9 mouse cellular contexts compared by ENCODE assay signal in the genomic region with DNA sequence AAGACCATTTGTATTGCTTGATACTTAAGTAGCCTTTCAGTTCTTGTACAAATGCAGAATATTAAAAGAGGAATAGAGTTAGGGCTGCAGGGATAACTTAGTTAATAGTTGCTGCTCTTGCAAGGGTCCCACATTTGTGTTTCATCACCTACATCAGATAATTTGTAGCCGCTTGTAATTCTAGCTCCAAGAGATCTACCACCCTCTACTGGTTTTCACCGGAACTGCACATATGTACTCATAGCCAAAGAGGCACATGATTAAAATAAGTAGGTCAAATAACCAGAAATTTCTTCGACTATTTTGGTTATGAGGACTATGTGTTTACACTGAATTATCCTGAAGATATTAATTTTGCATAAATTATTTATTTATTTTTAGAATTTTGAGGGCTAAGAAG.
DNase-seq lines count a peak whose midpoint lies in the region; ATAC-seq and TF ChIP-seq lines count a peak whose summit lies in the region.
"Had no signal": no experiment of that assay in that cellular context is flagged by ENCODE, and none has a peak within 500 bp of the region (broad histone marks: within the 10 kb centered on the region; RNA-seq: fewer than 3 reads in every experiment).

No protein-coding gene starts in this region.

- H3K36me3 ChIP-seq in heart, adult 2 months (ENCODE audit: control insufficient read depth, insufficient read depth, low read length), result no peaks in the 10 kb centered on the region
- H3K36me3 ChIP-seq in hindbrain, embryonic 12.5 days, result no peaks in the 10 kb centered on the region
- H3K36me3 ChIP-seq: neural tube, embryonic 13.5 days had no signal

- 25% methylated on average over 3 of the region's 3 CpGs for WGBS in heart, adult 2 months
- WGBS in hindbrain, embryonic 12.5 days, result 14% methylated on average over 3 of the region's 3 CpGs

- H3K9me3 ChIP-seq in hindbrain, embryonic 12.5 days (replicated peaks), result no peaks in the 10 kb centered on the region
- H3K9me3 ChIP-seq: neural tube, embryonic 13.5 days had no signal

- H3K4me3 ChIP-seq in heart, adult 2 months, result no peak overlapping the region
- H3K4me3 ChIP-seq in hindbrain, embryonic 12.5 days, result no peak overlapping the region
- H3K4me3 ChIP-seq: neural tube, embryonic 13.5 days had no signal

- no peak overlapping the region for H3K4me2 ChIP-seq in hindbrain, embryonic 12.5 days (replicated peaks)
- H3K4me2 ChIP-seq: neural tube, embryonic 13.5 days had no signal

- no peaks in the 10 kb centered on the region for H3K4me1 ChIP-seq in heart, adult 2 months (ENCODE audit: control insufficient read depth, insufficient read depth, low read length)
- no peaks in the 10 kb centered on the region for H3K4me1 ChIP-seq in hindbrain, embryonic 12.5 days
- H3K4me1 ChIP-seq: neural tube, embryonic 13.5 days had no signal

- H3K27me3 ChIP-seq in heart, adult 2 months (ENCODE audit: control insufficient read depth, insufficient read depth, low read length), result no peaks in the 10 kb centered on the region
- H3K27me3 ChIP-seq in hindbrain, embryonic 12.5 days, result no peaks in the 10 kb centered on the region
- H3K27me3 ChIP-seq: neural tube, embryonic 13.5 days had no signal

- H3K9ac ChIP-seq in heart, adult 2 months (ENCODE audit: low read depth, low read length), result no peak overlapping the region
- no peak overlapping the region for H3K9ac ChIP-seq in hindbrain, embryonic 12.5 days
- H3K9ac ChIP-seq: neural tube, embryonic 13.5 days had no signal

- H3K27ac ChIP-seq in heart, adult 2 months, result no peak overlapping the region
- no peak overlapping the region for H3K27ac ChIP-seq in hindbrain, embryonic 12.5 days
- H3K27ac ChIP-seq: neural tube, embryonic 13.5 days had no signal

- ATAC-seq in granulocyte monocyte progenitor cell, adult 5-6 weeks (replicated peaks; ENCODE audit: poor library complexity, severe bottlenecking), result 0 out of 2 replicates have a peak, but pooled peaks have one; percentile 33
- ATAC-seq in megakaryocyte progenitor cell, adult 5-6 weeks (replicated peaks; ENCODE audit: poor library complexity), result peak; percentile 70; the same call in 1 of the 2 replicates
- ATAC-seq in hindbrain, embryonic 12.5 days (ENCODE audit: low FRiP score), result no peak

- intact Hi-C loops in heart, adult 2 months (cut with DNase I), result loop anchor here (1.0 to 5.0 kb wide), 3 partner anchors 52 to 582 kb away; no protein-coding TSS in a partner anchor

- no peaks in the 10 kb centered on the region for H3K79me2 ChIP-seq in heart, adult 2 months (replicated peaks; ENCODE audit: control insufficient read depth, insufficient read depth, low read length)

- TF ChIP-seq EP300 in heart, adult 2 months (IDR thresholded peaks at IDR 0.05; ENCODE audit: insufficient read depth, low read depth, low read length), result no peak

- TF ChIP-seq CTCF in heart, adult 2 months (IDR thresholded peaks at IDR 0.05), result peak; percentile 84

- peak in 1 of 2 experiments; percentile 2 for DNase-seq in heart, adult 2 months
- DNase-seq in heart, adult 11 months, result no peak
- DNase-seq in right cerebral cortex, postnatal 14 days, result peak; percentile 5
- DNase-seq in right cerebral cortex, postnatal 25 days, result no peak
- peak; percentile 1 for DNase-seq in adrenal gland, postnatal 25 days

- no peak for TF ChIP-seq POLR2A in heart, adult 2 months (IDR thresholded peaks at IDR 0.05; ENCODE audit: insufficient read depth, low read depth, low read length)

Comparison
In these comparisons a context has a peak if more than half of its experiments do, and no peak if none do; other contexts are left out.
1. DNase-seq: peak in right cerebral cortex, postnatal 14 days (single experiment) and adrenal gland, postnatal 25 days (single experiment); none in heart, adult 11 months (single experiment) and right cerebral cortex, postnatal 25 days (single experiment).